Mouse (Mus musculus) liver, embryonic 15.5 days (tissue): Measurements from ENCODE around the gene Myh10. TPM values are rescaled to one million over a fixed set of nuclear protein-coding genes. Genes with fewer than 3 reads are reported as not detected.
"Not testable (repeated sequence)": the region's sequence is repeated elsewhere in the genome, so short reads cannot be mapped to it uniquely, and the experiment has no call there.

Experiments
- ATAC-seq: fragments of 200-750 bp; cut with Nextera tagmentation; 2 replicates; pipeline ENCODE4 v1.8.0; 2017; ENCODE audit warnings: moderate number of reproducible peaks, mild to moderate bottlenecking, moderate library complexity; ENCODE audit not compliant: insufficient read depth
- H3K27ac ChIP-seq: fragments of 300-500 bp; sonication (generic); replicated peaks from 2 replicates; pipeline ENCODE4 v1.5.1; 2015; ENCODE audit warnings: mild to moderate bottlenecking, inconsistent platforms
- H3K27me3 ChIP-seq: fragments of 300-500 bp; sonication (generic); 2 replicates; pipeline ENCODE4 v1.6.1; 2015; ENCODE audit warnings: mild to moderate bottlenecking, inconsistent platforms
- H3K36me3 ChIP-seq: fragments of 300-500 bp; sonication (generic); replicated peaks from 2 replicates; pipeline ENCODE4 v1.6.1; 2015; ENCODE audit warnings: moderate library complexity, mild to moderate bottlenecking, inconsistent platforms
- H3K4me1 ChIP-seq: fragments of 300-500 bp; sonication (generic); replicated peaks from 2 replicates; pipeline ENCODE4 v1.6.1; 2015; ENCODE audit warnings: inconsistent platforms
- H3K4me2 ChIP-seq: fragments of 300-500 bp; sonication (generic); 2 replicates; pipeline ENCODE4 v1.6.1; 2015; ENCODE audit warnings: moderate library complexity, mild to moderate bottlenecking, inconsistent platforms
- H3K4me3 ChIP-seq: fragments of 300-500 bp; sonication (generic); replicated peaks from 2 replicates; pipeline ENCODE4 v1.5.1; 2015; ENCODE audit warnings: mild to moderate bottlenecking, inconsistent platforms
- H3K9ac ChIP-seq: fragments of 300-500 bp; sonication (generic); 2 replicates; pipeline ENCODE4 v1.6.1; 2015; ENCODE audit warnings: moderate library complexity, mild to moderate bottlenecking, inconsistent platforms
- H3K9me3 ChIP-seq: fragments of 300-500 bp; sonication (generic); replicated peaks from 2 replicates; pipeline ENCODE4 v1.6.1; 2016; ENCODE audit warnings: inconsistent platforms
- WGBS: fragments of 180-500 bp; shearing (Covaris S2); methylation state at CpG from one replicate; pipeline ENCODE4 v1.1.7; 2015; ENCODE audit warnings: mixed read lengths; ENCODE audit not compliant: insufficient replicate concordance; 5-methylcytosine and 5-hydroxymethylcytosine counted together
- polyA plus RNA-seq: library from polyadenylated mRNA; unstranded; fragments of >200 nt; fragmentation: Nextera tagmentation; extraction: Ambion mirVana; gene quantifications from 2 replicates; pipeline ENCODE4 v1.2.1, GENCODE M21; 2015

Myh10 gene
- polyA plus RNA-seq, 1 experiment from 2014 or later: 13.3 TPM

- 70% methylated on average over 4 of the region's 4 CpGs for WGBS
- Histone ChIP-seq H3K27me3 (no peaks in the 10 kb centered on the region), H3K4me2 (no peak overlapping the region), H3K4me1 (peaks cover 3% of the 10 kb centered on the region; the same call in 1 of the 2 replicates), H3K9ac (no peak overlapping the region), H3K36me3 (0 out of 2 replicates have a peak, but pooled peaks cover 6% of the 10 kb centered on the region), H3K4me3 (no peak overlapping the region), H3K27ac (no peak overlapping the region), H3K9me3 (no peaks in the 10 kb centered on the region)
- ATAC-seq: no peak
Observed at GRCm38 (mm10) chr11:68719096-68719648, 27.8 kb downstream of the Myh10 start.

GRCm38 (mm10) chr11:68719774-68720173, 28.4 kb downstream of the Myh10 start:
- Histone ChIP-seq H3K4me3 (no peak overlapping the region), H3K4me2 (no peak overlapping the region), H3K27ac (no peak overlapping the region), H3K9me3 (no peaks in the 10 kb centered on the region), H3K9ac (no peak overlapping the region), H3K4me1 (peaks cover under 1% of the 10 kb centered on the region; the same call in 1 of the 2 replicates), H3K27me3 (no peaks in the 10 kb centered on the region), H3K36me3 (0 out of 2 replicates have a peak, but pooled peaks cover 6% of the 10 kb centered on the region)
- WGBS: 62% methylated on average over 5 of the region's 5 CpGs
- no peak for ATAC-seq

GRCm38 (mm10) chr11:68724117-68724516, 32.8 kb downstream of the Myh10 start:
- no peaks in the 10 kb centered on the region for H3K9me3 ChIP-seq
- H3K4me2 ChIP-seq: no peak overlapping the region
- H3K27me3 ChIP-seq: no peaks in the 10 kb centered on the region
- no peaks in the 10 kb centered on the region for H3K4me1 ChIP-seq
- ATAC-seq: no peak
- H3K36me3 ChIP-seq: peaks cover 22% of the 10 kb centered on the region; the same call in 1 of the 2 replicates
- H3K27ac ChIP-seq: no peak overlapping the region
- H3K9ac ChIP-seq: no peak overlapping the region
- no peak overlapping the region for H3K4me3 ChIP-seq

GRCm38 (mm10) chr11:68728693-68729092, 37.3 kb downstream of the Myh10 start:
- H3K9ac ChIP-seq: no peak overlapping the region
- no peaks in the 10 kb centered on the region for H3K27me3 ChIP-seq
- H3K36me3 ChIP-seq: peaks cover 16% of the 10 kb centered on the region; the same call in 1 of the 2 replicates
- ATAC-seq: no peak
- no peak overlapping the region for H3K4me2 ChIP-seq
- no peaks in the 10 kb centered on the region for H3K9me3 ChIP-seq
- H3K4me1 ChIP-seq: no peaks in the 10 kb centered on the region
- WGBS: 76% methylated on average over 3 of the region's 3 CpGs
- H3K27ac ChIP-seq: no peak overlapping the region
- no peak overlapping the region for H3K4me3 ChIP-seq

GRCm38 (mm10) chr11:68730792-68731191, 39.4 kb downstream of the Myh10 start:
- no peaks in the 10 kb centered on the region for H3K27me3 ChIP-seq
- H3K9me3 ChIP-seq: no peaks in the 10 kb centered on the region
- no peak overlapping the region for H3K4me2 ChIP-seq
- H3K27ac ChIP-seq: no peak overlapping the region
- H3K9ac ChIP-seq: no peak overlapping the region
- 84% methylated on average over 5 of the region's 5 CpGs for WGBS
- no peaks in the 10 kb centered on the region for H3K4me1 ChIP-seq
- no peak overlapping the region for H3K4me3 ChIP-seq
- H3K36me3 ChIP-seq: peaks cover 24% of the 10 kb centered on the region; the same call in 1 of the 2 replicates
- no peak for ATAC-seq

- no peak for ATAC-seq
- 82% methylated on average over 6 of the region's 6 CpGs for WGBS
- no peaks in the 10 kb centered on the region for H3K27me3 ChIP-seq
- no peaks in the 10 kb centered on the region for H3K9me3 ChIP-seq
- no peaks in the 10 kb centered on the region for H3K4me1 ChIP-seq
- no peak overlapping the region for H3K4me3 ChIP-seq
- peaks cover 21% of the 10 kb centered on the region; the same call in 1 of the 2 replicates for H3K36me3 ChIP-seq
- H3K27ac ChIP-seq: no peak overlapping the region
- H3K4me2 ChIP-seq: no peak overlapping the region
- no peak overlapping the region for H3K9ac ChIP-seq
Observed at GRCm38 (mm10) chr11:68732066-68732465, 40.7 kb downstream of the Myh10 start.

GRCm38 (mm10) chr11:68733401-68733800, 42.0 kb downstream of the Myh10 start:
- H3K4me1 ChIP-seq, H3K9ac ChIP-seq, H3K4me2 ChIP-seq, H3K9me3 ChIP-seq, H3K4me3 ChIP-seq, ATAC-seq, H3K27ac ChIP-seq, H3K27me3 ChIP-seq: not testable (repeated sequence)
- H3K36me3 ChIP-seq: peaks cover 11% of the 10 kb centered on the region; the same call in 1 of the 2 replicates
- WGBS: 71% methylated on average over 3 of the region's 3 CpGs

- H3K27ac ChIP-seq: no peak overlapping the region
- no peak overlapping the region for H3K4me2 ChIP-seq
- no peaks in the 10 kb centered on the region for H3K9me3 ChIP-seq
- ATAC-seq: no peak
- H3K4me1 ChIP-seq: no peaks in the 10 kb centered on the region
- no peak overlapping the region for H3K9ac ChIP-seq
- no peak overlapping the region for H3K4me3 ChIP-seq
- WGBS: 84% methylated on average over 7 of the region's 7 CpGs
- 0 out of 2 replicates have a peak, but pooled peaks cover 8% of the 10 kb centered on the region for H3K36me3 ChIP-seq
- no peaks in the 10 kb centered on the region for H3K27me3 ChIP-seq
Observed at GRCm38 (mm10) chr11:68739509-68739908, 48.1 kb downstream of the Myh10 start.

- ATAC-seq: no peak
- 82% methylated on average over 2 of the region's 2 CpGs for WGBS
- no peaks in the 10 kb centered on the region for H3K27me3 ChIP-seq
Observed at GRCm38 (mm10) chr11:68742658-68743057, 51.3 kb downstream of the Myh10 start.

GRCm38 (mm10) chr11:68744150-68744549, 52.8 kb downstream of the Myh10 start:
- H3K4me3 ChIP-seq: no peak overlapping the region
- H3K27me3 ChIP-seq: no peaks in the 10 kb centered on the region
- H3K36me3 ChIP-seq: peaks cover 19% of the 10 kb centered on the region; the same call in 1 of the 2 replicates
- no peak overlapping the region for H3K4me2 ChIP-seq
- WGBS: 72% methylated on average over 3 of the region's 3 CpGs
- H3K9ac ChIP-seq: no peak overlapping the region
- no peak overlapping the region for H3K27ac ChIP-seq
- ATAC-seq: no peak
- no peaks in the 10 kb centered on the region for H3K4me1 ChIP-seq
- no peaks in the 10 kb centered on the region for H3K9me3 ChIP-seq

More at GRCm38 (mm10) chr11:68742658-68743057, 51.3 kb downstream of the Myh10 start:
- Histone ChIP-seq H3K36me3 (peaks cover 19% of the 10 kb centered on the region; the same call in 1 of the 2 replicates), H3K4me2 (no peak overlapping the region), H3K4me3 (no peak overlapping the region), H3K4me1 (no peaks in the 10 kb centered on the region), H3K9ac (no peak overlapping the region), H3K9me3 (no peaks in the 10 kb centered on the region), H3K27ac (no peak overlapping the region)

- WGBS: 78% methylated on average over 16 of the region's 16 CpGs
- ATAC-seq: no peak
- H3K9me3 ChIP-seq: no peaks in the 10 kb centered on the region
- no peaks in the 10 kb centered on the region for H3K27me3 ChIP-seq
- no peak overlapping the region for H3K27ac ChIP-seq
- H3K4me2 ChIP-seq: no peak overlapping the region
- H3K9ac ChIP-seq: no peak overlapping the region
- no peak overlapping the region for H3K4me3 ChIP-seq
- H3K36me3 ChIP-seq: peaks cover 19% of the 10 kb centered on the region; the same call in 1 of the 2 replicates
- H3K4me1 ChIP-seq: no peaks in the 10 kb centered on the region
Observed at GRCm38 (mm10) chr11:68745374-68746200, 54.2 kb downstream of the Myh10 start.
